Mouse (Mus musculus) embryonic fibroblast, embryonic 13.5 days (primary cell): ENCODE results near the gene Pla2g1b.

Experiments used
- CTCF ChIP-seq: IDR thresholded peaks from 2 replicates; pipeline ENCODE4 v1.5.1; 2011; ENCODE audit warnings: mild to moderate bottlenecking, control low read depth, low read length, moderate library complexity, borderline replicate concordance; ENCODE audit not compliant: insufficient read depth
- POLR2A ChIP-seq: IDR thresholded peaks from 2 replicates; pipeline ENCODE4 v1.6.1; 2011; ENCODE audit warnings: low read depth, mild to moderate bottlenecking, control low read depth, low read length, moderate library complexity

GRCm38 (mm10) chr5:115486726-115487125 lies 20.7 kb downstream of the Pla2g1b start:
- no peak for TF ChIP-seq CTCF
- no peak for TF ChIP-seq POLR2A
